Mouse (Mus musculus) CH12F3 (cell line): ENCODE measurements around the gene Plaa.
"Not testable (repeated sequence)": the region's sequence is repeated elsewhere in the genome, so short reads cannot be mapped to it uniquely, and the experiment has no call there.

Source experiments
- in situ Hi-C: fragments of 300-500 bp; cut with MboI; formaldehyde crosslinking; loops from 2 replicates; pipeline ENCODE4 v1.14.3; 2020; ENCODE audit warnings: low sequenced_read_pairs

Gene Plaa

DNA sequence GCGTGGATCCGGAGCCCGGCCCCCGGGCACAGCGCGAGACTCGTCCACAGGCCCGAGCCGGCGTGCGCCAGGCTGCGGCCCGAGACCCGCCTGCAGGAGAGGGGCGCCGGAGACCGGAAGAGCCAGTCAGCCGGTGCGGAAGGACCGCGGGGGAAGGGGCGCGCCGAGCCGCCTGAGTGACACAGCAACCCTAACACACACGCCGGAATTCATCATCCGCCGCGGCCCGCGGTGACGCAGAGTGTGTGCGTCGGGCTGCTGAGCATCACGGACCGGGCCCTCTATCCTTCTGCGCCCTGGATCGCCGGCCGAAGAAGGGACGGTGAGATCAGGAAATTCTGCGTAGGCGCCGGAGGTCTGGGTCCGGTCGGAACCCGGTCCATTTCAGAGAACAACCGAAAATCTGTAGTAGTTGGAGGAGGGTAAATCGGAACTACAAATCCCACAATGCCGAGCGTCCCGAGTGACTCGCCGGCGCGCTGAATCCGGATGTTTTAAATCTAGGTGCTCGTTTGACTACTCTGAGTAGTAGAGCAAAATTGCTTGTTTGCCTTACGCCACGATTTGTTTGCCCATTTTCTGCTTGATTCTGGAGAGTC is at the start of gene Plaa:
Plaa (minus strand) TSS at position 214 of the 599 bp plus-strand sequence.
- in situ Hi-C loops: no loop called here

DNA sequence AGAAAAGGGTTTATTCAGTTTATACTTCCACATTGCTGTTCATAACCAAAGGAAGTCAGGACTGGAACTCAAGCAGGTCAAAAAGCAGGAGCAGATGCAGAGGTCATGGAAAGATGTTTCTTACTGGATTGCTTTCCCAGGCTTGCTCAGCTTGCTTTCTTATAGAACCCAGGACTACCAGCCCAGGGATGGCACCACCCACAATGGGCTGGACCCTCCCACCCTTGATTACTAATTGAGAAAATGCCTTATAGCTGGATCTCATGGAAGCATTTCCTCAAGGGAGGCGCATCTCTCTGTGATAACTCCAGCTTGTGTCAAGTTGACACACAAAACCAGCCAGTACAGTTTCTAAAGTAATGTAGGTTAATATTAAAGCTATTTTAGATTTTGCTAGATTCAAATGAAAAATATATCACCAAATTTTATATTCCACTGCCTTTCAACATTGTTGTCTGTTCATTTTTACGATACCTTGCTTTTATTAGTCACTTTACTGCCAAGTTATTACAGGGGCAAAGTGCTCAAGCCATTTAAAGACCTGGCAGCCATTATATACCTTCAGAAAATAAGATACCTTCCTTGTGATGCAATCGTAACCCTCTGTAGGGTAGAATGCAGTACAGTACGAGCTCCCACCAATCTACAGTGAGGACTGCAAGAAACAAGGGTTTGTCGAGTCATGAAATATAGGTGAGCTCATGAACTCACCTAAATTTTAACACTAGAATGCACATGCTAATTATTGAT is 47.6 kb upstream of the Plaa start:
- in situ Hi-C loops: not testable (repeated sequence)

DNA sequence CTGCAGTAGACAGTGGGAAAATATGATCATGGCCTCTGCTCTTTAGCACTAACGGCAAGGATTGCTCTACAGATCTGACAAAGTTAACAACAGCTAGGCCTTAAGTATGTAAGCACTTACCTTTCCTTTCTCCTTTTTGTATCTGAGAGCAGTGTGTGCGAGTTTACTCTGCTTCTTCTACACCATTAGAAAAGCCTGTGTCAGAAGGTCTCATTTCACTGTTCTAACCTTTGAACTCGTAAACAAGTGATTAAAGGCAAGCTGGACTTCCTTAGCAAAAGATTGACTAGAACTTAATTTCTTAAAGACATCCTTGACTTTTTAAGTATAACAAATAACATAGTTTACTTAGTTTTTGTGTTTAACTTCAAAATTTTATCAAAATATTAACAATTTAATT is 46.9 kb upstream of the Plaa start, which contains the start of gene Lrrc19:
Lrrc19 (minus strand) TSS at position 225 of the 400 bp plus-strand sequence.
- in situ Hi-C loops: no loop called here

DNA sequence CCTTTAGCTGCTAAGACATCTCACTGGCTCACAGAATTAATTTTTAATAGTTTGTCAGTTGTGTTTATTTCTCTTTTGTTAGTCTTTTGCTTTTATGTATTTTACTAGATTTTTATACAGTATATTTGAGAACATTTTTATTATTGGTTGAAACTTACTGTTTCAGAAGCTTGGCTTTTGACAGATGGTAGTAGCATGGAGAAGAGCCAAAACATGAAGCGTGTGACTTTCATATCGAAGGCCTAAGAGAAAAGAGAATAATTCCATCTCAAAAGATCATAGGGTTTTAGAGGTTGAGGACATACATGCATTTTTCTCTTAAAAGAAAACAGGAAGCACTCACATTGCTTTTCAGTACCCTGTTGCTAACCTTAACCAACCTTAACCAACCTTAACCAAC is 40.1 kb upstream of the Plaa start:
- in situ Hi-C loops: no loop called here

DNA sequence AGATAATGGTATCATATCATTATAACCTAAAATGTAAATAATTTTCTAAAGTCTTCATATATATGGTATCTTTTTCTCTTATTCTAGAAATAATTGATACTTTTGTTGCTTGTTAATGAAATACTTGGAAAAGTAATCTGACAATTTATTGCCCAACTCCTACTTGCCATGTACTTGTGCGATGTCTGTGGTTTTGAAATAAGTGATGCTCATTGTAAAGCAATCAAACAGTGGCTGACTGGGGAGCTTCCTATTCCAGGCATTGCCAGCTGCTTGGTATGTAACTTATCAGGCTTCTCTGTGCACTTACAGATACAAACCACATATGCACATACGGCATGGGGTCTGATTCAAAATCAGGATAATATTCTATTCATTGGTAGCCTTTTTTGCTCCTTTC is 17.0 kb upstream of the Plaa start:
- in situ Hi-C loops: no loop called here

DNA sequence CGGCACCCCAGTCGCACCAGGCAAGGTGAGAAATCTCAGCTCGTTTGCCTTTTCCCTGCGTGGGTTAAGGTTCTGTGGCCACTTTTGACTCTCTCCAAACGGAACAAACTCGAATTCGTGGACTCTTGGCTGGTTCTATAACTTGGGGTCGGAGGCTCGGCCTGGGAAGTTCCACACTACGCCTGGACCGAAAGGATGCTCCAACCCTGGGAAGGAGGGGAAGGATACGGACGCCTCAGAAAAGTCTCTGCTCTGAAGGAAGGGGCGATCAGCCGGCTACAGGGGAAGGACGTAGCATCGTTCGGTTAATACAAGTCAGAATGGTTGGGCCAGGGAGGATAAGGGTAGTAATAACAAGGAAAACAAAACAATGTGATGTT is 11.6 kb upstream of the Plaa start:
- in situ Hi-C loops: no loop called here

DNA sequence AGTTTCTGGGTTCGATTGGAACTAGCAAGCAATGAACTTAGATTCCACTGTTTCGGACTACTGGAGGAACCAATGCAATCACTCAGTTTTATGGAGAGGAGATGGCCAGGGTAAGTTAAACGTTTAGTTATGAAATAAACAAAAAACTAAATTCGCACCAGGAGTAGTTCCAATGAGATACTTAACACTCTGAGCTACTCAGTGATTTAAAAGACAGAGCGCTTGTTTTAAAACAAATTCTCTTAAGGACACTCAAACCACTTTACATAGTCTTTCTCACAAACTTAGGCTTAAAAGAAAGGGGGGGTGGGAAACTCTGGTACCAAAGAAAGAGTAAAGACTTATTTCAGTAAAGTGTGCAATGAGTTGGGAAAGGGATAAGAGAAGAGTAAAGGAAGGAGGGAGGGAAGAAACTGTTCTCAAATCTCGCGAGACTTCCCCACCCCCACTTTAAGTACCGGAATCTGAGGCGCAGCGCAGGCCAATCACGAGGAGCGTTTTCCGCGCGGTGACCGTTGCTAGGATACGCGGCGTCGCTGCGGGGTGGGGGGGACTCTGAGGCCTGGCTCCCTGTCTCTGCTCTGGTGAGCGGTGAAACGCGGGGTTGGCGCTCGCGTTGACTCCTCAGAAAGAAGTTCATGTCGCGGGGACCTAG is 11.1 kb upstream of the Plaa start, which contains the start of gene Ift74:
Ift74 (plus strand) TSS at position 520 of the 655 bp plus-strand sequence.
- in situ Hi-C loops: no loop called here

DNA sequence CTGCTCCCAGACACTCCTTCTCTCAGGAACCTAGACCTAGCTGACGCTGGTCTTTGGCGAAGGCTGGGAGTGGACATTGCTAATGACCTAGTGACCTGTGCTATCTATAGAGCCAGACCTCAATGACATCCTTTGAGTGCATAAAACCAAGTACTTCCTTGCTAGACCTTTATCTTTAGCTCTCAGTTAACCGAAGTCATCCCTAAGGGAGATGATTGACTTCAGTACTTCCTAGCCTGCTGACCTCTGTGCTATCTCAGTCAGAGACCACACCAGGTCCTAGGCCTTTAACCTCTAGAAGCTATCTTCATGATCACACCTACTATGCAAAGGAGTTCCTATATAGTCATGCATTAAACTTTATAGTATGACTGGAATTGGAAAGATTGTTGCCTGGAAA is 7.3 kb upstream of the Plaa start:
- in situ Hi-C loops: no loop called here

DNA sequence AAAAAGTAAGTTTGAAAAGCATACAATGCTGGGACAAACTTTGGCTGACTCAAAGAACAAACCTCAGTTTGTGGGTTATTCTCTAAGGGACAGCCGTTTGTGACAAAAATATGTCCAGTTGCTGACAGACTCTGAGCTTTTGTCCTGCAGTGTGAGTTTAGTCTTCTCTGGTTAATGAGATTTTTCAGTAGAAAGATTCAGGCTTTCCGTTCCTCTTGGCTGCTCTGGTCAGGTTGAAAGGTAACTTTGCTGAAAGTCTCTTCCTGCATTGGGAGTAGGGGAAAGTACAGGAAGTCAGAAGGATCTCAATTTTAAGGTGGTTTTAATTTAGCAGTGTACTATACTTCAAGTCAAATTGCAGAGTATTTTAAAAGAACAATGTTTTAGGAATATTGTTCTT is 2.5 kb upstream of the Plaa start:
- in situ Hi-C loops: no loop called here

DNA sequence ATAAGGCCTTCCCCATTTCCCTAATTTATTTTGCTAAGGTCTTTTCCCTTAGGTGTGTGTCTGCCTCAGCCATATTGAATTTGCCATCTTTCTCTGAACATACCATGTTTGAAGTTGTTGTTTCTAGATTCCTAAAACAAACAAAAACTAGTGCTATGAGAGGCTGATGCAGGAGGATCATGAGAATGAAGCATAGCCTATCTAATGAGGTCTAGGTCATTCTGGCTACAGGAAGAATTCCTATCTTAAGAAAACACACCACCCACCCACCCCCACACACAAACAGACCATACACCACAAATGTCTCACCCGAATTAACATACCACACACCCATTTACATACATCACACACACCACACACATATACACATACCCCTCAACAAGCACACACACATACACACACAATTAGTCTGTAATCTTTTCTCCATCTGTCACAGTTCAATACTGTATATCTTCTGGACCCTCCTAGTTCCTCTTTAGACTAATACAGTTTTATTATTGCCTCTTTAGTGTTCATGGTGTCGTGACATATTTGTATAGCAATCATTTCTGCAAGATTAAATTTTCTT is 1.5 kb upstream of the Plaa start:
- in situ Hi-C loops: no loop called here

DNA sequence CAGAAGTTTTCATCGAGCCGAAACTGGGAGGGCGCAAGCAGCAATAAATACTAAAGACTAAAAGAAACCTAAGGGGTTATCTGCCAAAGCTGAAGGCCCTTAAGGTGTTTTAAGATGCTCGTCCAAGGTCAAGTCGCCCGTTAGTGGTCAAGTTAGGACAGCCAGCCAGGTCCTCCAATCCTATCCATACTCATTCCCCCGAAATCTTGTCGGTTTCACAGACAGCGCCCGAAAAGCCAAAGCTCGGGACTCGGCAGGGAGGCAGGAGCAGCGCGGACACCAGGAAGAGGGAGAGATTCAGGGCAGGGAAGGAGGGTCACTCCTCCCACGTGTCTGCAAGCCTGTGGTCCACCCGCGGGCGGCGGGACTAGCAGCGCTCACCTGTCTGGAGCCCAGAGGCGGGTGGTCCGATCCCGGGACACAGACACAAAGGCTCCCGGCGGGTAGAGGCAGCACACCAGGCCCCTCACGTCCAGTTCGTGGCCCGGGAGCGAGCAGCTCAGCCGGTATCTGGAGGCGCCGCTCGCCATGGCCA is 481 bp downstream of the Plaa start:
- in situ Hi-C loops: no loop called here

DNA sequence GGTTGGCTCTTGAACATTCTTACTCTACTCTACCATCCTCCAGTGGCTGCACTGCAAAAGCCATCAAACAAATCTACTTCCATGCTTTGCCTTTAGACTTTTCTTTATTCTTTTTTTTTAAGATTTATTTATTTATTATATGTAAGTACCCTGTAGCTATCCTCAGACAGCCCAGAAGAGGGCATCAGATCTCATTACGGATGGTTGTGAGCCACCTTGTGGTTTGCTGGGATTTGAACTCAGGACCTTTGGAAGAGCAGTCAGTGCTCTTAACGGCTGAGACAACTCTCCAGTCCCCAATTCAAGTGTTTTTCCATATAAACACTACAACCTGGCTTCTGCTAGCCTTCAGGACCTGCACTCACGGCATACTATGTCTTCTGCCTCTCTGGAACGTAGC is 1.6 kb downstream of the Plaa start:
- in situ Hi-C loops: no loop called here

DNA sequence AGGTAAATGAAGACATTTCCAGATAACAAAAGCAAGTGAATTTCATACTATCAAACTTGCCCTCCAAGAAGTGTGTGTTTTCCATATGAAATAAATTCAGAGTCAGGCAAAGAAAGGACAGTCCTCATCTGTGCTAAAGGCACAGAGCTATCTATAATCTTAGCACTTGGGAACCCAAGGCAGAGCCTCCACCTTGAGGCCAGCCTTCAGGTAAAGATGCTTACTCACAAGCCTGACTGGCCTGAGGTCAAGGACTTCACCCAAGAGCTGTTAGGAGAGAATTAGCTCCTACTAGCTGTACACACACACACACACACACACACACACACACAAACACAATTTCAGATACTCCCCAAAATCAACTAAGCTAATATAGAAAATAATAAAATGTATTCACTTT is 10.3 kb downstream of the Plaa start:
- in situ Hi-C loops: no loop called here

DNA sequence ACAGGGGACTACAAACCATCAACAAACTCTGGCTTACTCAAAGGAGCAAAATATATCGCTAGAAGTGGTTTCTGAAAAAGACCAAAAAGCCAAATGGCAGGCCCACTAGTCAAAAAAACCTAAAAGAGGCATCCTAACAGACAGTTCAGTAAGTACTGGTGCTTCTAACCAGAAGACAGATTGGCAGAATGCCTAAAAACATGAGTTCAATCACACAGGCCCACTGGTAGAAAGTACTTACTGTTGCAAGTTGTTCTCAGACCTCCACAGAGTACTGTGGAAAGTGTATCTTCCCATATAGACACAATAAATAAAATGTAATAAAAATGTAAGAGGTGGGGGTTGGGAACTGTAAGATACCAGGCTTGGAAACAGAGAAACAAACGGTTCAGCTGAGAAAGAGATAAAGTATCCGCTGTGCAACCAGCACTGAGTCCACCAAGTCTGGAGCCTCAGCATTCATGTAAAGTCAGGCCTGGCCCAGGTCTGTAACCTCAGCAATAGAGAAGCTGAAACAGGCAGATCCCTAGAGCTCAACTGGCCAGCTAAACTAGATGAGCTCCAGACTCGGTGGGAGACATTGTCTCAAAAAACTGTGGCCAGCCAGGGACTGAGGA is 11.2 kb downstream of the Plaa start:
- in situ Hi-C loops: no loop called here

DNA sequence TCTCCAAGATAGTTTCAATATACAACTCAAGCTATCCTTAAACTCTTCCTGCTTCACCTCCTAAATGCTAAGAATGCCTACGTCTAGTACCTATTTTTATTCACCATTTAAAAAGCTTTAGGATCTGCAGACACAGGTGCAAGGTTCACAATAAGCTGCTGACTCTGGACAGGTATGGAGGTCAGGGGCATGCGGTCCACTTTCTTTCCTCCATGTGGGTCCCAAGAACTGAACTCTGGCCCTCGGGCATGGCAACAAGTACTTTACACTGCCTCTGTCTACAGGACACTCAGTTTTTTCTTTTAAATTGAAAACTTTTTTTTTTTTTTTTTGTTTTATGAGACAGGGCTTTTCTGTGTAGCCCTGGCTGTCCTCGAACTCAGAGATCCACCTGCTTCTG is 30.4 kb downstream of the Plaa start:
- in situ Hi-C loops: no loop called here

DNA sequence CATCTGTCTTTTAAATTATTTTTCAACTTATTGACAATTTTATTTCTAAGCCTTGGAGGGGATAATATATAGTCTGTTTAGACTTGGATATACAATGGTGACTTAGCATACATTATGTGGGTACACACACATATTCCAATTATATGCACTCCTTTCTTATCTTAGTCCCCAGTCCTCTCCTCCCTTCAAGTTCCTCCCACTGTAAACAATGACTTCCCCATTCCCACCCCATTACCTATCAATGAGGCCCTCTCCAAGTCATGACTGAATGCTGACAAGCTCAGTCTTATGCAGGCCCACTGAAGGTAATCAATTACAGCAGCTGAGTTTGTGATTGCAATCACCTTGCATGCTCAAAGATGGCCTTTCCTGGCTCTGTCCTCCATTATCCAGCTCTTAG is 38.7 kb downstream of the Plaa start:
- in situ Hi-C loops: no loop called here

DNA sequence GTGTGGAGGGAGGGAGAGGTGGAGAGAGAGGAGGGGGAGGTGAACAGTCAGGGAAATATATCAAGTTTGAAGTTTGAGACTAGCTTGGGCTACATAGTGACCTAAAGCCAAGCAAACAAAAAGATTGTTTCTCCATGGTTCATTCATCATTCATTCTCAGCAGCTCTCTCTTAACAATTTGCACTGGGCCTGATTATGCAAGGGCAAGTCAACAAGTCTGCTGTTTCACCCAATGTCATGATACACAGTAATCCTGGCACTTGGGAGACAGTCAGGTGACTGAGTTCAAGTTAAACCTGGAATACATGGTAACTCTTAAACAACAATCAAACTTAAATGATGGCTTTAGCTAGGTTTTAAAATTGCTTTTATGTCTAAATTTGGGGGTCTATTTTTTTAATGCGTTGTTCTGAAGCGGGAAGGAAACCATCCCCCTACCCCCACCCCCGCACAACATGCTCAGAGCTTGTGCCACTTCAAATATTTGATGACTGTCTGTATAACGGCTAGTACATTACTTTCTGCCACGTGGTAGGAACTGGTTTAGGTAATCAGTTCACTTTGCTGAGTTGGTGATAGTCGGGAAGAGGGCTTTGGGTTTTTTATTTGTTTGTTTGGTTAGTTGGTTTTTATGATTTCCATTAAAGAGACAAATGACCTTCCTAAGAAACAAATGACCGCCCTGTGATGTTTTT is 40.9 kb downstream of the Plaa start:
- in situ Hi-C loops: no loop called here

DNA sequence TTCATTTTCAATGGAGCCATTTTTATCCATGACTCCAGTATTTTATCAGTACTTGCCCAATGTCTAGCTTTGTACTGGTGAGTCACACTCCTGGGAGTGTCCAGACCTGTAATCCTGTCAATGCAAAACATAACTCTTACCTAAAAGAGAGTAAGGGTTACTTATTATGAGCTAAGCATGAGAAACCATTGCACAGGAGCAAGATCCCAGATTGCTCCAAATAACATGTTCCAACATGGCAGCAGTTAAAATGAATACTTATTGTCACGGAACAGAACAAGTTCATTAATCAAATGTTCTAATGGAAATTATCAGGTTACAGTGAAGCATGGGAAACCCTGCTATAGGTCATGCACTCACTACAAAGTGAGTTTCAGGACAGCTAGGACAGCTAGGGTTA is 42.7 kb downstream of the Plaa start:
- in situ Hi-C loops: no loop called here

DNA sequence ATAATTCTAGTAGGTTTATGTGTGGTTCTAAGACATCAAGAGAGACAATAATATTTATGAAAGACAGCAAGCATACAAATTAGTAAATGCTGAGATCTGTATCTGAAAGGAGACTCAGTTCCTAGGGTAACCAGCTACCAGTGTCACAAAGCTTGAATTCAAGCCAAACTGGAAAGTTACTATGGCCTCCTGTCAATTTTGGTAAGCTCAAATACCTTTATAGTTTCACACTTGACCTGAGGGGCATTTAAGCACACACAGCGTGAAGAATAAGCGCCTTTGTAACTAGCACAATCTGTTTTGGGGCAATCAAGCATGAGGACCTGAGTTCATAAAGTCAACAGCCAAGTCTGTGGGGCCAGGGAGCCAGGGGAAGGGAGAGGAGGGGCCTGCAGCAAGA is 43.8 kb downstream of the Plaa start:
- in situ Hi-C loops: no loop called here

DNA sequence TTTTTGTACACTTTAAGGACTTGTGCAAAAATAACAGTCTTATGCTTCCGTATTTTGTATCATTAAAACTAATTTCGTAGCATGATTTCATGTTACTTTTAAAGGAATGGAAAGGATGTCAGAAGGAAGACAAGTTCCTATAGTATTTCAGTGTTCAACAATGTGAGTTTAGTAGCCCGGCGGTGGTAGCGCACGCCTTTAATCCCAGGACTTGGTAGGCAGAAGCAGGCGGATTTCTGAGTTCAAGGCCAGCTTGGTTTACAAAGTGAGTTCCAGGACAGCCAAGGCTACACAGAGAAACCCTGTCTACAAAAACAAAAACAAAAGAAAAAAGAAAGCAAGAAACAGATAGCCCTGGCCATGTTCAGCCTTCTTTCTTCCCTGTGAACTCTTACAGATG is 45.9 kb downstream of the Plaa start:
- in situ Hi-C loops: no loop called here
